Mouse (Mus musculus) forebrain, embryonic 12.5 days (tissue): Measurements from ENCODE around the gene Cuedc1. TPM values are rescaled to one million over a fixed set of nuclear protein-coding genes. Genes with fewer than 3 reads are reported as not detected.

Experiments used
- ATAC-seq: fragments of 200-750 bp; cut with Nextera tagmentation; 2 replicates; pipeline ENCODE4 v1.8.0; 2017; ENCODE audit warnings: moderate TSS enrichment; ENCODE audit not compliant: low FRiP score
- H3K27ac ChIP-seq: fragments of 300-500 bp; sonication (generic); 2 replicates; pipeline ENCODE4 v1.5.1; 2016; ENCODE audit warnings: mild to moderate bottlenecking
- H3K27me3 ChIP-seq: fragments of 300-500 bp; sonication (generic); 2 replicates; pipeline ENCODE4 v1.6.1; 2016; ENCODE audit warnings: mild to moderate bottlenecking
- H3K36me3 ChIP-seq: fragments of 300-500 bp; sonication (generic); replicated peaks from 2 replicates; pipeline ENCODE4 v1.6.1; 2016; ENCODE audit warnings: mild to moderate bottlenecking
- H3K4me1 ChIP-seq: fragments of 300-500 bp; sonication (generic); 2 replicates; pipeline ENCODE4 v1.6.1; 2016
- H3K4me2 ChIP-seq: fragments of 300-500 bp; sonication (generic); 2 replicates; pipeline ENCODE4 v1.6.1; 2016; ENCODE audit warnings: mild to moderate bottlenecking, moderate library complexity
- H3K4me3 ChIP-seq: fragments of 300-500 bp; sonication (generic); replicated peaks from 2 replicates; pipeline ENCODE4 v1.5.1; 2016; ENCODE audit warnings: mild to moderate bottlenecking
- H3K9ac ChIP-seq: fragments of 300-500 bp; sonication (generic); 2 replicates; pipeline ENCODE4 v1.6.1; 2016; ENCODE audit warnings: mild to moderate bottlenecking
- H3K9me3 ChIP-seq: fragments of 300-500 bp; sonication (generic); 2 replicates; pipeline ENCODE4 v1.6.1; 2016
- WGBS: fragments of 180-500 bp; shearing (Covaris S2); methylation state at CpG from one replicate; pipeline ENCODE4 v1.1.7; 2016; 5-methylcytosine and 5-hydroxymethylcytosine counted together
- polyA plus RNA-seq: library from polyadenylated mRNA; unstranded; fragments of >200 nt; fragmentation: Nextera tagmentation; extraction: Ambion mirVana; gene quantifications from 2 replicates; pipeline ENCODE4 v1.2.1, GENCODE M21; 2016

Cuedc1 gene
- polyA plus RNA-seq, 1 experiment from 2014 or later = 42.5 TPM

DNA sequence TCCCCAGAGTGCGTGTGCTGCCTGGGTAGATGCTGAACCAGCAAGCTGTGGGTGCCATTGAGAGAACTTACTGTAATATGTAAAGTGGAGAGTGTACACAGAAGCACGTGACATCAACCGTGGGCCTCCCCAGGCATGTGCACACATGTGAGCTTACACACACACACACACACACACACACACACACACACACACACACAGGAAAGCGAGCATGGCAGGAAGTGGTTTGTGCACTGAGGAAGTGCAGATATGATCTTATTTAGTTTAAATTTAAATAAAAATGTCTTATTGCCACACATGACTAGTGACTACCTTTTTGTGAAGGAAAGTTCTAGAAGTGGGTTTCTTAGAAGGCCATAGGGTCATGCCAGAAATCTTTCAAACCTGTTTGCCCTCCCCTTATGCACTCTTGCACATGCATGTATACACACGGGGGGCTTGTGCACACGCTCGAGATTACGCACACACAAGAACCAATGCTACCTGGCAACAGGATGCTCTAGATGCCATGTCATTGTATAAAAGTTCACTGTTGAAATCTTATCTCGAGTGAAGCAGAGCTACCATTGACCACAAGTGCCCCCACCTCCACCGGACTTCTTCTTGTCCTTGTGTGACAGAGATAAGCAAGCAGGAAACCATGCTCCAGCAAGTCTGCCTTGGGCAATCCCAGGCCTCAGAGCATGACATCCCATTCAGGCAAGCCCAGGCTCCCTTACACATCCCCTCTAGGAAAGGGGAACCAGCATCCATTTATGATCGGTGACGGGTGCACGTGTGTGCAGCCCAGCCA, 47.6 kb downstream of the Cuedc1 start:
- 90% methylated on average over 13 of the region's 13 CpGs for WGBS
- Histone ChIP-seq H3K27ac (peak overlapping the region; percentile 31; the same call in 1 of the 2 replicates), H3K27me3 (no peaks in the 10 kb centered on the region), H3K4me2 (no peak overlapping the region), H3K4me1 (peaks cover 56% of the 10 kb centered on the region), H3K9me3 (no peaks in the 10 kb centered on the region), H3K4me3 (no peak overlapping the region), H3K9ac (no peak overlapping the region), H3K36me3 (peaks cover 2% of the 10 kb centered on the region; the same call in 1 of the 2 replicates)
- no peak for ATAC-seq

- Histone ChIP-seq H3K4me2 (no peak overlapping the region), H3K4me3 (no peak overlapping the region), H3K36me3 (peaks cover 2% of the 10 kb centered on the region; the same call in 1 of the 2 replicates), H3K9ac (no peak overlapping the region), H3K9me3 (no peaks in the 10 kb centered on the region), H3K27ac (peak overlapping the region; percentile 44; the same call in 1 of the 2 replicates), H3K4me1 (peaks cover 57% of the 10 kb centered on the region), H3K27me3 (no peaks in the 10 kb centered on the region)
- ATAC-seq = no peak
- 81% methylated on average over 12 of the region's 12 CpGs for WGBS
These were observed 48.6 kb downstream of the Cuedc1 start for GRCm38 (mm10) chr11:88146264-88147060.

GRCm38 (mm10) chr11:88147388-88147787, 49.5 kb downstream of the Cuedc1 start:
- no peak overlapping the region for H3K4me3 ChIP-seq
- 96% methylated on average over 5 of the region's 5 CpGs for whole genome bisulfite sequencing

GRCm38 (mm10) chr11:88148015-88148637, 50.3 kb downstream of the Cuedc1 start:
- H3K9ac ChIP-seq = no peak overlapping the region; the same call in 1 of the 2 replicates
- no peak overlapping the region for H3K4me3 ChIP-seq
- H3K27ac ChIP-seq = peak overlapping the region; percentile 74
- H3K4me1 ChIP-seq = peaks cover 58% of the 10 kb centered on the region
- no peak for ATAC-seq
- no peaks in the 10 kb centered on the region for H3K9me3 ChIP-seq
- 0 out of 2 replicates have a peak overlapping the region, but pooled peaks have one; percentile 21 for H3K4me2 ChIP-seq
- whole genome bisulfite sequencing = 51% methylated on average over 7 of the region's 7 CpGs
- H3K27me3 ChIP-seq = no peaks in the 10 kb centered on the region
- H3K36me3 ChIP-seq = peaks cover 2% of the 10 kb centered on the region; the same call in 1 of the 2 replicates

More at GRCm38 (mm10) chr11:88147388-88147787, 49.5 kb downstream of the Cuedc1 start:
- Histone ChIP-seq H3K9me3 (no peaks in the 10 kb centered on the region), H3K4me2 (no peak overlapping the region), H3K27ac (no peak overlapping the region), H3K27me3 (no peaks in the 10 kb centered on the region), H3K4me1 (peaks cover 56% of the 10 kb centered on the region), H3K9ac (no peak overlapping the region), H3K36me3 (peaks cover 2% of the 10 kb centered on the region; the same call in 1 of the 2 replicates)
- ATAC-seq = no peak

DNA sequence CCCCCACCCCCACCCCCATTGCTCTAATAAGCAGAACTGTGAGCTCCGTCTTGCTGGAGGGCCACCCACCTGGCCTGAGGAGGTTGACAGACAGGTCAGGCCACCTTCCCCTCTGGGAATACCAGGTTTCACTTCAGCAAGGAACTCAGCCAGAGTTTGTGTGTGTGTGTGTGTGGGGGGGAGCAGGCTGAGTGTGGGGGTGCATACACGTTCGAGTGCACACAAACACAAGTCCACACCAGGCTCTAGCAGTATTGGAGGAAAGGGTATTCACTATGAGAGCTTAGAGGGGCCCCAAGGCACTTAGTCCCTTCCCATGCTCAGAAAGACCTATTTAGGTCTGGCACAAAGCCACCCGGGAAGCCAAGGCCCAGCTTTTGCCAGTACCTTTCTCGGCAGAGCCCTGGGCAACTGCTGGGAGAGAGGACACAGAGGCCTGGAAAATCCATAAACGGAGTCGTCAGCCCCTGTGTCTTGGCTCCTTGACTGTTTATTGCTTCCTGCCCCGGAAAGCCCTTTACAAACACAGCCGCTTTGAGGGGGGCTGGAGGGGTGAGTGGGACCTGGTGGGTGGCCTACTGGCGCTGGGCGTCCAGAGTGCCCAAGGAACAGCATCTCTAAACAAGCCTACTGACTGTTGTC, 50.9 kb downstream of the Cuedc1 start:
- H3K4me3 ChIP-seq = no peak overlapping the region
- H3K9ac ChIP-seq = peak overlapping the region; percentile 36
- no peak for ATAC-seq
- H3K9me3 ChIP-seq = no peaks in the 10 kb centered on the region
- no peaks in the 10 kb centered on the region for H3K27me3 ChIP-seq
- H3K4me1 ChIP-seq = peaks cover 61% of the 10 kb centered on the region
- H3K27ac ChIP-seq = peak overlapping the region; percentile 74
- H3K4me2 ChIP-seq = peak overlapping the region; percentile 21; the same call in 1 of the 2 replicates
- H3K36me3 ChIP-seq = no peaks in the 10 kb centered on the region; the same call in 1 of the 2 replicates
- WGBS = 4% methylated on average over 11 of the region's 11 CpGs

- H3K27ac ChIP-seq = peak overlapping the region; percentile 70
- H3K27me3 ChIP-seq = no peaks in the 10 kb centered on the region
- H3K9ac ChIP-seq = no peak overlapping the region
- H3K4me2 ChIP-seq = no peak overlapping the region
- 28% methylated on average over 7 of the region's 7 CpGs for WGBS
- no peaks in the 10 kb centered on the region for H3K9me3 ChIP-seq
- no peak overlapping the region for H3K4me3 ChIP-seq
- H3K4me1 ChIP-seq = peaks cover 73% of the 10 kb centered on the region
- no peak; the same call in 1 of the 2 replicates for ATAC-seq
- no peaks in the 10 kb centered on the region for H3K36me3 ChIP-seq
These were observed 53.7 kb downstream of the Cuedc1 start for GRCm38 (mm10) chr11:88151379-88152155.

- no peak overlapping the region for H3K4me2 ChIP-seq
- no peak overlapping the region for H3K4me3 ChIP-seq
- no peaks in the 10 kb centered on the region for H3K36me3 ChIP-seq
- no peak for ATAC-seq
- no peak overlapping the region for H3K9ac ChIP-seq
- no peak overlapping the region; the same call in 1 of the 2 replicates for H3K27ac ChIP-seq
- H3K9me3 ChIP-seq = no peaks in the 10 kb centered on the region
- H3K4me1 ChIP-seq = peaks cover 67% of the 10 kb centered on the region
- WGBS = 88% methylated on average over 5 of the region's 5 CpGs
- no peaks in the 10 kb centered on the region; the same call in 1 of the 2 replicates for H3K27me3 ChIP-seq
These were observed 56.0 kb downstream of the Cuedc1 start for GRCm38 (mm10) chr11:88153880-88154279.

DNA sequence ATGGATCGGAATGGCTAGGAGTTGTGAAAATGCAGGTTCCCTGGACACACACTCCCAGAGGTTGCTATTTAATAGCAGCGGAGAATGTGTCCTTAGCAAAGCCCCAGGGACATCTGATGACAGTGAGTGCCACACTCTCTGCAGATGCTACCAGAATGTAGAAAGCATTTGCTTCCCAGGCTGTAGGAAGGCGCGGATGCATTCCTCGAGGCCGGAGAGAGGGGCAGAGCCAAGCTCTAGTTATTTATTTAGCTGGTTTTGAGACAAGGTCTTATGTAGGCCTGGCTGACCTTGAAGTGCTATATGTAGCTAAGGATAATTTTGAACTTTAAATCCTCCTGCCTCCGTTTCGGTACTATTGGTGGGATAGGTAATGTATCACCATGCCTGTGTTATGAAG, 56.6 kb downstream of the Cuedc1 start:
- Histone ChIP-seq H3K9me3 (no peaks in the 10 kb centered on the region), H3K4me3 (no peak overlapping the region), H3K4me2 (no peak overlapping the region), H3K4me1 (peaks cover 66% of the 10 kb centered on the region), H3K27me3 (no peaks in the 10 kb centered on the region; the same call in 1 of the 2 replicates), H3K27ac (no peak overlapping the region; the same call in 1 of the 2 replicates), H3K36me3 (no peaks in the 10 kb centered on the region), H3K9ac (no peak overlapping the region)
- ATAC-seq = no peak
- 90% methylated on average over 8 of the region's 8 CpGs for WGBS

- Histone ChIP-seq H3K36me3 (no peaks in the 10 kb centered on the region), H3K27ac (peak overlapping the region; percentile 27; the same call in 1 of the 2 replicates), H3K4me2 (no peak overlapping the region)
These were observed 57.6 kb downstream of the Cuedc1 start for GRCm38 (mm10) chr11:88155451-88155850.

DNA sequence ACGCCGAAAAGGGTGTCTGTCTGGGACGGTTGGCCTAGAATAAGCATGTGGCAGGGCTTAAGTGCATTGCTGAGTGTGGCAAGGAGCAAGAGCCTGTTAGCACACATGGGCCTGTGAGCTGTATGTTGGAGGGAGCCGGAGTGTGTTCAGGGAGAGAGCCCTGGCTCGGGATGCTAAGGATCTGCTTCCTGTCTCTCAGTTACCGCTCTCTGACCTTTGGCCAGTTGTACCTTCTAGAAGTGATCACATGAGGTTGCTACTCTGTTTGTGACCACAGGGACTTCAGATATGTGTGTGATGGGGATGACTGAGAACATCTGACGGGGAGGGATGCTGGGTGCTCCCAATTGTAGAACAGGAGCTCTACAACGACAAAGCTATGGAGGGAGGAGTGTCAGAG, 58.1 kb downstream of the Cuedc1 start:
- ATAC-seq = no peak
- Histone ChIP-seq H3K27ac (no peak overlapping the region), H3K4me1 (peaks cover 75% of the 10 kb centered on the region), H3K9ac (no peak overlapping the region), H3K36me3 (no peaks in the 10 kb centered on the region), H3K27me3 (no peaks in the 10 kb centered on the region; the same call in 1 of the 2 replicates), H3K4me2 (no peak overlapping the region), H3K4me3 (no peak overlapping the region), H3K9me3 (no peaks in the 10 kb centered on the region)
- 76% methylated on average over 8 of the region's 8 CpGs for WGBS

More at GRCm38 (mm10) chr11:88155451-88155850, 57.6 kb downstream of the Cuedc1 start:
- no peak overlapping the region for H3K4me3 ChIP-seq
- no peaks in the 10 kb centered on the region; the same call in 1 of the 2 replicates for H3K27me3 ChIP-seq
- ATAC-seq = no peak
- no peak overlapping the region for H3K9ac ChIP-seq
- WGBS = 74% methylated on average over 3 of the region's 3 CpGs
- no peaks in the 10 kb centered on the region for H3K9me3 ChIP-seq
- H3K4me1 ChIP-seq = peaks cover 74% of the 10 kb centered on the region

DNA sequence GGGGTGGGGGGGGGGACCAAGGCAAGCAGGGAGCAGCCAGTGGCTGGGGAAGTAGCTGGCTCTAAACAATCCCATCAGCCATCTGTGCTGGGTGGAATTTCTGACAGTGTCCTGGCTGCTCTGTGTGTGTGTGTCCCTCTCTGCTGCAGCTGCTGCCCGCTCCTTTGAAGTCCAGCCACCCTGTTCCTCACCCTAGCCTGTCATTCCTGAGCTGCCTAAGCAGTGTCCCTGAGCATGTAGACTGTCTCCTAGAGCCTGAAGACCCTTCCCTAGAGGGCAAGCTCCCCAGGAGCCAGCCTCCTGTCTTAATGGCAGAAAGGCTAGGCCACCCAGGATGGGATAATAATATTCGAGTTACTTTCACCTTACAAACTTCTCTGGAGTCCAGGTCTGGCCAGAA, 58.5 kb downstream of the Cuedc1 start:
- no peaks in the 10 kb centered on the region for H3K36me3 ChIP-seq
- no peak overlapping the region for H3K9ac ChIP-seq
- no peaks in the 10 kb centered on the region for H3K9me3 ChIP-seq
- no peak overlapping the region for H3K4me3 ChIP-seq
- peaks cover 75% of the 10 kb centered on the region for H3K4me1 ChIP-seq
- no peaks in the 10 kb centered on the region; the same call in 1 of the 2 replicates for H3K27me3 ChIP-seq
- no peak overlapping the region for H3K27ac ChIP-seq
- no peak for ATAC-seq
- no peak overlapping the region for H3K4me2 ChIP-seq
- 70% methylated on average over 2 of the region's 2 CpGs for WGBS
